Mouse (Mus musculus) megakaryocyte, embryonic 14.5 days (primary cell): ENCODE data around the gene Zdhhc13. TPM values are rescaled to one million over a fixed set of nuclear protein-coding genes. Genes with fewer than 3 reads are reported as not detected.

Experiments
- H3K27me3 ChIP-seq: replicated peaks from 2 replicates; pipeline ENCODE3; 2012; ENCODE audit warnings: inconsistent platforms
- H3K36me3 ChIP-seq: replicated peaks from 2 replicates; pipeline ENCODE3; 2012; ENCODE audit warnings: low read length, inconsistent platforms, mixed read lengths
- H3K4me1 ChIP-seq: 2 replicates; pipeline ENCODE4 v1.6.1; 2012; ENCODE audit warnings: inconsistent platforms
- H3K4me3 ChIP-seq: replicated peaks from 2 replicates; pipeline ENCODE3; 2012; ENCODE audit warnings: moderate library complexity, mild to moderate bottlenecking, inconsistent platforms
- H3K9me3 ChIP-seq: 2 replicates; pipeline ENCODE4 v1.6.1; 2012; ENCODE audit warnings: inconsistent platforms
- FLI1 ChIP-seq: IDR thresholded peaks from 2 replicates; pipeline ENCODE4 v1.6.1; 2012; ENCODE audit warnings: low read length, inconsistent platforms, mixed read lengths
- GATA1 ChIP-seq: IDR thresholded peaks from 3 replicates; pipeline ENCODE4 v1.6.1; 2012; ENCODE audit warnings: mixed read lengths, low read length, inconsistent platforms, borderline replicate concordance
- polyA plus RNA-seq: library from polyadenylated mRNA; stranded (reverse); fragments of >175 nt; gene quantifications from 2 replicates; pipeline ENCODE4 v1.2.3, GENCODE M21; 2012; ENCODE audit warnings: low replicate concordance; ENCODE audit not compliant: insufficient read depth

The Zdhhc13 gene
- polyA plus RNA-seq, 1 experiment = 3.1 TPM

DNA sequence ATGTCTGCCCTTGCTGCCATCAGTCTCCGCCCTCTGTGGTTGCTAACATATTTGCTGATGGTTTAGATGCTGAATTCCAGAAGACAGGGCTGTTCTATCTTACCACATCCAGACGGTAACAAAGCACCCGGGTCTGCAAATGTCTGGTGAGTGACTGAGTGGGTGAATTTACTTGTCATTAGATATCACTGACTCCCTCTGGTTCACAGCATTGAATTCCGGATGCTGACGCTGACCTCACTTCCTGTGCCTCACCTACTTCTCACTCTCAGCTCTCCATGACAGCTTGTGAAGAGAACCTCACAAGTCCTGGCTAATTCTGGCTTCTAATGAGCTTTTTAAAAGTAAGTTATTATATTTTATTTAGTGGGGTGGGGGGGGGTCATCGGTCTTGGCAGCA, 48.1 kb downstream of the Zdhhc13 start:
- no peak for TF ChIP-seq GATA1
- no peak for TF ChIP-seq FLI1
- peaks cover 93% of the 10 kb centered on the region for H3K4me1 ChIP-seq
- peak overlapping the region; percentile 47 for H3K4me3 ChIP-seq
- H3K27me3 ChIP-seq = no peaks in the 10 kb centered on the region
- H3K9me3 ChIP-seq = no peaks in the 10 kb centered on the region
- H3K36me3 ChIP-seq = no peaks in the 10 kb centered on the region

DNA sequence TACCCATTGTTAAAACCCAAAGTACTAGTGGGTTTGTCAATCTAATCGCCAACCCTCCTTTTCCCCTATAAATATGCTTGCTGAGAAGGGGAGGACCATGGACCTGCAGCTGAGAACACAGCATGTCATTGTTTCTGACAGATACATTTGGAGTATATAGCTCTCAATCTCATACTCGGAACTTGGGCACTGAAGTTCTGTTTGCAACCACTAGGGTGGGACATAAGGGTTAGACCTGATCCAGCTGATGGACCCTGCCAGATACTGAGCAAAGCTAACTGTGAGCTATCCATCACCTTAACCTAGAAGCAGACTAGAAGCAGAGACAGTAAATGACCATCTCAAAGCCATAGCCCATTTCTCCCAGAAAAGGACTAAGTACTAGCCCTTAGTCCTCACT, 49.6 kb downstream of the Zdhhc13 start:
- TF ChIP-seq FLI1 (no peak), GATA1 (no peak)

DNA sequence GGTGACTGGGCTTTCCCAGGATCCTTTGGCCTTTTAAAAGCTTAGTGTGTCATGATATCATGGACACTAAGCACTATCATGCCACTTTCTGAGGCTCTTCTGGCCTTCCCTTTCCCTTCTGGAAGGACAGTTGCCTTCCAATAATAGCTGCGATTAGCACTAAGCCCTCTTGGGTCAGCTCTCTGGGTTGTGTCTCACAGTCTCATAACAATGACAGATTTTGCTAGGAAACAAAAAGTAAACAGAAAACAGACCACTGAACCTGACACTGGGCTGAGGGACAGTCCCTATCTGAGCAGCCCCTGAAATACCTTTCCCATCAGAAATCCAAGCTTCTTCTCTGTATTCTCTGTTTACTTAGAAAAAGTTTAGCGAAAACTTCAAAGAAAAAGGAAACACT, 51.7 kb downstream of the Zdhhc13 start:
- TF ChIP-seq FLI1 = no peak
- no peak for TF ChIP-seq GATA1
- H3K36me3 ChIP-seq = peaks cover 20% of the 10 kb centered on the region
- H3K9me3 ChIP-seq = no peaks in the 10 kb centered on the region
- H3K27me3 ChIP-seq = no peaks in the 10 kb centered on the region
- peaks cover 62% of the 10 kb centered on the region for H3K4me1 ChIP-seq
- H3K4me3 ChIP-seq = no peak overlapping the region

More for the DNA sequence above, 49.6 kb downstream of the Zdhhc13 start:
- H3K4me1 ChIP-seq = peaks cover 82% of the 10 kb centered on the region
- no peaks in the 10 kb centered on the region for H3K27me3 ChIP-seq
- no peak overlapping the region for H3K4me3 ChIP-seq
- H3K36me3 ChIP-seq = peaks cover 7% of the 10 kb centered on the region
- H3K9me3 ChIP-seq = no peaks in the 10 kb centered on the region

DNA sequence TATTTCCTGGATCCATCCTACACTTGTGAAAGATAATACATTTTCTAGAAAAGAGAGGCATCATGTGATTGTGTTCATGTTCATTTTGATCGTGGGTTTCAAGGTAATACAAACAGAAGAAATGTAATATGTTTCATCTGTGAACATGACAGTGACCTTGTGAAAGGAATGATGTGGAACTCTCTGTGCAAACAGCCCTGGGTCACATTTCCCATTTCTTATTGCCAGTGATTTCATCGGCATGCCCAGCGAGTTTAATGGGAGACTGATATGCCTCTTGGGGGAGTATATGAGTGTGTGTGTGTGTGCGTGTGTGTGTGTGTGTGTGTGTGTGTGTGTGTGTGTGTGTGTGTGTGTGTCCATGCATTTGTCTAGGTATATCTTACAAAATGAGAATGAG, 52.7 kb downstream of the Zdhhc13 start:
- Histone ChIP-seq H3K9me3 (no peaks in the 10 kb centered on the region), H3K4me3 (no peak overlapping the region), H3K4me1 (peaks cover 59% of the 10 kb centered on the region), H3K27me3 (no peaks in the 10 kb centered on the region), H3K36me3 (peaks cover 27% of the 10 kb centered on the region)
- no peak for TF ChIP-seq GATA1
- no peak for TF ChIP-seq FLI1

GRCm38 (mm10) chr7:48842353-48842752, 53.5 kb downstream of the Zdhhc13 start:
- Histone ChIP-seq H3K27me3 (no peaks in the 10 kb centered on the region), H3K9me3 (no peaks in the 10 kb centered on the region), H3K4me1 (peaks cover 59% of the 10 kb centered on the region), H3K36me3 (peaks cover 31% of the 10 kb centered on the region), H3K4me3 (no peak overlapping the region)
- TF ChIP-seq FLI1 (no peak), GATA1 (no peak)

DNA sequence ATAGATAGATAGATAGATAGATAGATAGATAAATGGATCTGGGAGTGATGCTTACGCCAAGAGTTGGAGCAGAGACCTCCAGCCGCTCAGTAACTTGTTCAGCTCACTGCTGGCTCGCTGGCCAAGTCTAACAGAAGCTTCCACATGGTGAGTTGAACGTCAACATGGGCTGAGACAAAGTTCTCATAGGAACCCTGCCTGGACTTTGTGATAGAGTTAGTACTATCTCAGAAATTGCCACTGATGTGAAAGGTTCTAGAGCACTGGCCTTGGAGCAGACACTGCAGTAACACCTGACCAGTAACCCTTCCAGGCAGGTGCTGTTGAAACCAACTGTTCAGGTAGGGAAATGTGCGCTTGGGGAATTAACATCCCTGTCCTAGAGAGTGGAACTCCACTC, 54.7 kb downstream of the Zdhhc13 start:
- Histone ChIP-seq H3K27me3 (no peaks in the 10 kb centered on the region), H3K36me3 (peaks cover 33% of the 10 kb centered on the region), H3K4me1 (peaks cover 59% of the 10 kb centered on the region), H3K9me3 (no peaks in the 10 kb centered on the region), H3K4me3 (no peak overlapping the region)
- no peak for TF ChIP-seq GATA1
- no peak for TF ChIP-seq FLI1

GRCm38 (mm10) chr7:48845213-48845973, 56.6 kb downstream of the Zdhhc13 start:
- Histone ChIP-seq H3K9me3 (no peaks in the 10 kb centered on the region), H3K4me3 (no peak overlapping the region), H3K27me3 (no peaks in the 10 kb centered on the region), H3K4me1 (peaks cover 46% of the 10 kb centered on the region), H3K36me3 (peaks cover 33% of the 10 kb centered on the region)
- no peak for TF ChIP-seq FLI1
- no peak for TF ChIP-seq GATA1

- H3K4me1 ChIP-seq = peaks cover 37% of the 10 kb centered on the region
- no peaks in the 10 kb centered on the region for H3K27me3 ChIP-seq
- no peak overlapping the region for H3K4me3 ChIP-seq
- H3K36me3 ChIP-seq = peaks cover 35% of the 10 kb centered on the region
- H3K9me3 ChIP-seq = no peaks in the 10 kb centered on the region
- TF ChIP-seq GATA1 (no peak), FLI1 (no peak)
Observed at GRCm38 (mm10) chr7:48846755-48847154, 58.0 kb downstream of the Zdhhc13 start.

DNA sequence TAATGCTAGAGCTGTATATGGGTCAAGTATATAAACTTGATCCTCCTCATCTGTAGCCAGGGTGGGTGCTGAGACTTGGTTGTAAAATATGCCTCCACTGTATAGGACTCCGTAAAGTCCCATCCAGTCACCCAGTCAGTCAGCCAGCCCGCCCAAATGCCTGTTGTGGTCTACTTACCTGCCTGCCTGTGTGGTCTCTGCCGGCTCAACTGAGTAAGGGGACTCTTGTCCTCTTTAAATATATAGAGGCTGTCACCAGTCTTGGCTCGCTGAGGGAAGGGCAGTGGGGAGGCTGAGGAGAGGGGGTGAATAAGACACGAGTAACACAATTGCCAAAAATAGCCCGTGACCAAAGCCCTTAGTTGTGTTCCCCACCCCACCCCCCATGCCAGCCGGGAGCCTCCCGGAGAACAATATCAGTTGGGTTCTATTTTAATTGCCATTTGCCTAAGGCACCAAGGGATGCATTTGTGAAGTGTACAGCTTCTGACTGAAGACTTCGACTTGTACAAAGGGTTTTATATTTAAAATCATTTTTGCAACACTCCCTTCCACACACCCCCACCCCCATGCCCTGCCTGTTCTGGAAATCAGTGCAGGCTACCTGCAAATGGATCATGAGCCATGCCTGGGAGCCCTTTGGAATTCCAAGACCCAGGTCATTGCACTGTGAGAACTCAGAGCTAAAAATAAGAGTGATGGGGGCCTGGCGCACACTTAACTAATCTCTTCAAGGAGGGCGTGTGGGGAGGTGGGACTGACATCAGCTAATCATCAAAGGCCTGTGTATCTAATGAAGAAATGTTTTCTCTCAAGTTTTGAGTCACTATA, 59.2 kb downstream of the Zdhhc13 start, which contains the start of gene Csrp3:
Gene Csrp3 (minus strand): TSS at position 214 of the 831 bp plus-strand sequence.
- peaks cover 29% of the 10 kb centered on the region for H3K36me3 ChIP-seq
- no peak for TF ChIP-seq FLI1
- H3K4me3 ChIP-seq = no peak within 1 kb of the TSS

DNA sequence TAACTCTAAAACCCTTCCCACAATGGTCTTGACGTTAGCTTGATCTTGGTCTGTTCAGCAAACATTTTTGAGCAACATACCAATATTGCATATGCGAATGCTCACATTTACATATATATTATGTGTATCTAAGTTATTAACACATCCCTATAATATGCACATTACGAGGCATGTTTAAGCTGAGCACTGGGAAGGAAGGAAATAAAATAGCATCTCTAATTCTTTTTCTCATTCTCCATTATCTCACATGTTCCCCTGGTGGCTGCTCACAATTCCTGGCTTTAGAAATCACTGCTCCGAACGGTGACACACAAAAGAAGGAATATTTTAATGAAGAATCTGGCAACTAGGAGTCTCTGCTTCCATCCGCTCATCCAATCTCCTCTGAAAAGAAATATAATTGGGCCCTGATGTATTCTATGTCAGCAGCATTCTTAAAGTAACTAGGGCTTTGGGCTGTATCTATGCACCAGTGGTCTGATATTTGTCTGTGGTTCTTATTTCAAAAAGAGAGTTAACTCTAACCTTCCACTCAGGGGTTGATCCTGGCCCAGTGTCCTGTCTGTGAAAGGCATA, 62.8 kb downstream of the Zdhhc13 start:
- peaks cover 21% of the 10 kb centered on the region for H3K36me3 ChIP-seq
- no peaks in the 10 kb centered on the region for H3K9me3 ChIP-seq
- H3K27me3 ChIP-seq = no peaks in the 10 kb centered on the region
- H3K4me1 ChIP-seq = peaks cover 49% of the 10 kb centered on the region
- no peak for TF ChIP-seq FLI1
- H3K4me3 ChIP-seq = no peak overlapping the region

More for the DNA sequence above, 59.2 kb downstream of the Zdhhc13 start, which contains the start of gene Csrp3:
- H3K9me3 ChIP-seq = no peaks in the 10 kb centered on the region
- H3K4me1 ChIP-seq = peaks cover 35% of the 10 kb centered on the region
- H3K27me3 ChIP-seq = no peaks in the 10 kb centered on the region
